In the genomic region with DNA sequence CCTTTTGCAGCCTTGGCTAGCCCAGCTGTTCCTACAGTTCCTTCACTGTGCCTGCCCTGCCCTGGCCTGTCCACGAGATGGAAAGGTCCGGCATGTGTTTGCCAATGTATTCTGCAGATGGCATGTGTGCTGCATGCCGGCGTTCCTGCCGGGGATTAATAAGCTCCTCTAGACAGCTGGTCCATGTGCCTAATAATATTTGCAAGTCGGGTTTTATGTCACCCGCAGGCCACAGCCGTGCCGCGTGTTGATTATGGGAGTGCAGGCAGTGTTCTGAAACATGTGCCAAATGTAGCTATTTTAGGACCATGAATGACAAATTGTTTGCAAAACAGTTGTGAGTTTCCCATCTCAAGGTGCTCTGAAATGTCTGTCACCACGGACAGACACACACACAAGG, we compare ENCODE assay signal across 8 mouse cellular contexts.
DNase-seq lines count a peak whose midpoint lies in the region; ATAC-seq lines count a peak whose summit lies in the region.

No protein-coding gene starts in this region.

- no peak for ATAC-seq in megakaryocyte progenitor cell, adult 5-6 weeks (replicated peaks; ENCODE audit: poor library complexity)

- peak; percentile 73 for DNase-seq in retina, postnatal 1 day
- no peak for DNase-seq in retina, embryonic 14.5 days (ENCODE audit: low spot score)
- peak; percentile 49 for DNase-seq in heart, adult 8-10 months (ENCODE audit: low spot score)
- peak; percentile 38 to 84 for DNase-seq in kidney, postnatal 25 days
- peak; percentile 56 for DNase-seq in retina, postnatal 7 days (ENCODE audit: low read depth, low spot score)
- no peak for DNase-seq in ovary, postnatal 14 days (ENCODE audit: low spot score)
- DNase-seq in left cerebral cortex, adult 9 months (ENCODE audit: low spot score in 2 of 2): no peak

Comparison
In these comparisons a context has a peak if more than half of its experiments do, and no peak if none do; other contexts are left out.
1. DNase-seq: peak in retina, postnatal 1 day (single experiment), heart, adult 8-10 months (single experiment), kidney, postnatal 25 days (2 of 2) and retina, postnatal 7 days (single experiment); none in retina, embryonic 14.5 days (single experiment), ovary, postnatal 14 days (single experiment) and left cerebral cortex, adult 9 months (0 of 2).